Mouse (Mus musculus): ENCODE measurements at regions not wholly inside any gene's neighbourhood (a gene's known extent, or its start where the extent isn't known, plus 50 kb on each side); places are given as distances from the start of the nearest gene placed in this dataset.
A peak's percentile ranks its signal among the peaks of the same experiment; 100 is the strongest.

GRCm38 (mm10) chr2:33983112-33983748 is 95.5 kb upstream of the Mvb12b start:
- DNase-seq: no peak

DNA sequence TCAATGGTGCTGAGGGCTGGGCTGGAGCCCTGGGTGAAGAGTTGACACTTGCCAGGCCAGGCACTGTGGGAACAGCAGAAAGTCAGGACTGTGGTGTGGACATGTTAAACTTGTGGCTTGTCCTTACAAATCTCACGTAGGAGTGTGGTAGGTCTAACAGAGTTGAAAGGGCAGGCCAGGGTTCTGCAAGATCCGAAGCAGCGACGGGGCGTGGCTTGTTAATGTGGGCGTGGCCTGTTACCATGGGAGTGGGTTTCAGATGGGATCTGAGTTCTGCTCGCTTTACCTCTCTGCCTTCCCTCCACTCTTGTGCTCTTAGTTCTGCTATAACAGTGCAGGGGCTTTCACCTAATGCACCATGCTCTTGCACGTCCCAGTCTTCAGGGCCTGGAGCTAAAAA is 94.2 kb upstream of the Mvb12b start:
- no peak for DNase-seq

DNA sequence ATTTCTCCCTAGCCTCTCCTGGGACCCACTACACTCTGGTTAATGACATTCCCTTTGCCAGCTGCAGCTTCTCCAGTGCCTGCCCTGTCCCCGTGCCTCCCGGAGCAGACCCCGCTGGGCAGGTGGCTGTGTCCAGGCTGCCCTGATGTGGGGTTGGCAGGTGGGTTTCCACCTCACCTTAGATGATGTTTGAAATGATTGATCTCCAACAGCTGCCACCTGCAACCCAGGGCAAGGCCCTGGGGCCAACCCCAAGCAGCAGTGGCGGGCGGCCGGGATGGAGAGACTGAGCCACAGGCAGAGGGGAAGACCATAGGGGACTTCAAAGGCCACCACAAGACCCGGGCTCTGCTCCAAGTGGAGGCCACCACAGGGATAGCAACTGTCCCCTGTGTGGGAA is 93.6 kb upstream of the Mvb12b start:
- no peak for DNase-seq

DNA sequence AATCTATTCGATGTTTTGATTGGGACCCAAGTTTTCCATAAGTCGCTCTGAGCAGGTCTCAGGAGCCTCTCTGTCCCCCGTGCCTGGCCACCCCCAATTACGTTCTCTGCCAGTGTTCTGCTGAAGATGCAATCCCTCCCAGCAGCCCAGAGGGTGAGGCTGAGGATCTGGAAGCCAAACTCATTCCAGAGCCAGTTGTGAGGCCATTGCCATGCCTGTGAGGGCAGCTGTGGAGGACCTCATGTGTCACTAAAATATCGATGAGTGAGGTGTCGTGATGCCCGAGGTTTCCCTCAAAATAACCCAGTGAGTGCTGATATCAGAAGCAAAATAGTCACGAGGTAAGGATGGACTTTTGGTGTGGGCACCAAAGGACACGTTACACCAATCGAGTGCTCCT is 93.1 kb upstream of the Mvb12b start:
- no peak for DNase-seq

- no peak for DNase-seq
Measured at GRCm38 (mm10) chr2:33979276-33979675, 91.5 kb upstream of the Mvb12b start.

DNA sequence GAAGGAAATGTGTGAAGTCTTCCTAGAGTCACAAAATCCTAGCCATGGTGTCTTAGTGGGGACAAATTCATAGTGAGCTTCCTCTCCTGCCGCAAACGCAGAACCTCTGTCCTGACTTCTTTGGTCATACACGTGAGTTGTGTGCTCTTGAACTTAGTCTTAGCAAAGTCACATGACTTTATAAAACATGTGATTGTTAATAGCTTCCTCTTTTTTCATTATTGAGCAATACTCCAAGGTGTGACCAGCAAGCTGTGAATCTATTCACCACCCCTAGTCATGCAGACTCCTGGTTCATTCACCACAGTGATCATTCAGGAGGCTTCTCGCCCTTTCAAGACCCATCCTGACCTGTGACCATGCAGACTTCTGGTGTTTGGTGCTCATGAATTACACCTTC is 90.8 kb upstream of the Mvb12b start:
- DNase-seq: no peak

- no peak for DNase-seq
Measured at GRCm38 (mm10) chr2:33977576-33978352, 90.0 kb upstream of the Mvb12b start.

GRCm38 (mm10) chr2:33977151-33977550 is 89.4 kb upstream of the Mvb12b start:
- DNase-seq: no peak

DNA sequence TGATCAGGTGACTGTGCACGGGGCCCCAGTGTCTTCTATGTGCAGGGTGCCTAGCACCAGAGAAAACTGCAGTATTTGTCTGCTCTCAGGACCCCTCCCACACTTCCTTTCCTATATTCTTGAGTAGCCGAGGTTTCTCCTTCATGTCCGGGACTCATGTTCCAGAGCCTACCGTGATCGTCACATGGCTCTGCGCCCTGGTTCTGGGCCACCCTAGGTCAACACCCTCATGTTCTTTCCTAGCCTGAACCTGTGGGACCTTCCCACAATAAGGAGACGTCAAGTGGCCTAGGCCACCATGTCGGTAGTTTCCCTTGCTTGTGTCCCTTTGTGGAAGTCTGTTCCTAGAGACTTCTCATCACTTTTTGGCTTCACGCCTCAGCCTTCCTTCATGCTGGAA is 88.4 kb upstream of the Mvb12b start:
- no peak for DNase-seq

DNA sequence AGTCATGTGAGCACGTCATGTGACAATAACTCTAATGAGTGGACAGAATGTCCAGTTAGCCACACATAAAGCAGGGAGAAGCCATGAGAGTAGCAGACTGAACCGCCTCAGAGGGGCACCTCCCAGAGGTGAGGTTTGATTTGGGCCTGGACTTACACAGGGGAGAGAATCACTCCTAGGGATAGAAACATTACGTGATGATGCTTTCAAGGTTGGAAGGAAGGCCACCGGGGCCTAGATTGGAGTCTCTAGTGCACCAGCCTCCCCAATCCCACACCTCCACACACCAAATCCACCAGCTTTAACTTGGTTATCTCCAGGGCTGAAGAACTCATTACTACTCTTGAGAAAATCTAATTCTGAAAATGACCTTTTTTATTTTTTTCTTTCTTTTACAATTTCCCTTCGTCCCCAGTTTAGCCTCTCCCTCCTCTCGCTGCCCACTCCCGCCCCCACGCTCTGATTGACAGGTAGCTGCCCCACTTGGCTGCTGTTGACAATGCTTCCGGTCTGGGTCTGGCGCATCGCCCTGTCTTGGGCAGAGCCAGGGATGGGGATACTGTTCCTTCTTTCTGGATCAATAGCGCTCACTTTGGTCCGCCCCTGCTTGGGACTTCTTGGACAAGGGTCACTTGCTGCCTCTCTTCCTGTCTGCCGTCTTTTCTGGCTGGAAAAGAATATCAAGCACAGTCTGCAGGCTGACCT is 87.8 kb upstream of the Mvb12b start:
- peak; percentile 34 for DNase-seq

- DNase-seq: no peak
Measured at GRCm38 (mm10) chr2:33974737-33975422, 87.1 kb upstream of the Mvb12b start.

GRCm38 (mm10) chr2:33974031-33974430 is 86.3 kb upstream of the Mvb12b start:
- DNase-seq: no peak

DNA sequence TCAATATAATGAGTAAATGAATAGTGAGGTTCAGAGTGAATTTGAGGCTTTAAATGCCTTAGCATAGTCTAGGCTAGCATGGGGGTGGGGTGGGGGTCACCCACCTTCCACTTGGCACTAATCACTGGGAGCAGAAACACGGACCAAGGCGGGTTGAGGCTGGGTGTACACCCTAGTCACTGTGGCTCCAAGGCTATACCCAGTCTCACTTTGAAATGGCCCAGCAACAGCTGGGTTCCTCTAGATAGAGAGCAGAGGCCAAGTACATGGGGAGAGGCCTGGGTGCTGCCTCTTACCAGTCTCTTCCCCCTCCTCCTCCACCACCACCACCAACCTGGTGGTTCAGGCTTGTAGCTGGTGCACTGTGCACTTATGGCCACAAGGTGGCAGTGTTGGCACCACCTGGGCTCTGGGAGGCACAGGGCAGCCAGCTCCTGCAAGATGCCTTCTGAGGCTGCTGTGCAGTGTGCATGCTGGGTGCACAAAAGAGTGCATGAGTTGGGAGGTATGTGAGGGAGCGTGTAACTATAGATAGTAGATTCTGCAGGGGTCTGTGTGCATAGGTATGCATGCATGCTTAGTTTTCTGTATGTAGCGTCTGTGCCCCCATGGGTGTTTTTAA is 85.6 kb upstream of the Mvb12b start:
- peak; percentile 78 for DNase-seq

GRCm38 (mm10) chr2:33966984-33967421 is 79.3 kb upstream of the Mvb12b start:
- peak; percentile 64 for DNase-seq

DNA sequence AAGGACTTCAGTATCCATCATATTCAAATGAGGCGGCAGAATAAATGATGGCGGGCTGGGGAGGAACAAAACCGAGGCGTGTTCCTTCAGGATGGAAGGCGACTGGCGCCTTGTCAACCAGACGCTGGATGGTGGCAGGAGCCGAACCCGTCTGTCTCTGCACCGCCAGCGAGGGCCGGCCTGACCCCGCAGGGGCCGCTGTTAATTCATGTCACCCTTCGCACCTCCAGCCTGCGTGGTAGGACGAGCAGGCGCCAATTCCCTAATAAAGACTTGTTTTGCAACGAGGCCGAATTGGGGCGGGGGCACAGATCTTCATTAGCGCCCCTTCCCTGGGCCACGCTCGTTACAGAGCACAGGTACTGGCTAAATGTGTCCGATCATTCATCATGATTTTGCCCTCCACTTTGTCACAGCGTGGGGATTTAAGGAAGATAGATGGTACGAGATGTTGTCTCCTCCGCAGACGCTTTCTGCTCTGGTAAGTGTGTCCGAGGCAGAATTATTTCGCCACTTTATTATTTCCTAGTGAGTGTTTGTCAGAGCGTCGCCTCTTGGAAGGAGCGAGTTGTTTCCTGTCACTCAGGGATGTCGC is 78.7 kb upstream of the Mvb12b start:
- DNase-seq: no peak

GRCm38 (mm10) chr2:33964096-33964495 is 76.3 kb upstream of the Mvb12b start:
- DNase-seq: no peak

GRCm38 (mm10) chr2:33962355-33963037 is 74.8 kb upstream of the Mvb12b start:
- DNase-seq: no peak

DNA sequence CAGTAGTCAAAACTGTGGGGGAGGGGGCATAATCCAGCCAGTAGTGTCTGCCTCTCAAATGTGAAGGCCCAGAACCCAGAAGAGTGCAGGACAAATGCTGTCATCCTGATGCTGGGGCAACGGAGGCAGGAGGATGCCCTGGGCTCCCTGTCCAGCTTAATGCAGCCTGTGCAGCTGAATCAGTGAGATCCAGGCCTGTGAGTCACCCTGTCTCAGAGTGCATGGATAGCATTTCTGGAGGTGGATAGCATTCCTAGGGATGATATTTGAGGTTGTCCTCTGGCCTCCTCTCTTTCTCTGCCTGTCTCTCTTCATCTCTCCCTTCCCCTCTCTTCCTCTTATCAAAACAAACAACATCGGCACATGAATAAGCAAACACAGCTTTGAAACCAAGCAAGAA is 73.8 kb upstream of the Mvb12b start:
- no peak for DNase-seq

GRCm38 (mm10) chr2:33957754-33958153 is 70.0 kb upstream of the Mvb12b start:
- DNase-seq: peak; percentile 49

DNA sequence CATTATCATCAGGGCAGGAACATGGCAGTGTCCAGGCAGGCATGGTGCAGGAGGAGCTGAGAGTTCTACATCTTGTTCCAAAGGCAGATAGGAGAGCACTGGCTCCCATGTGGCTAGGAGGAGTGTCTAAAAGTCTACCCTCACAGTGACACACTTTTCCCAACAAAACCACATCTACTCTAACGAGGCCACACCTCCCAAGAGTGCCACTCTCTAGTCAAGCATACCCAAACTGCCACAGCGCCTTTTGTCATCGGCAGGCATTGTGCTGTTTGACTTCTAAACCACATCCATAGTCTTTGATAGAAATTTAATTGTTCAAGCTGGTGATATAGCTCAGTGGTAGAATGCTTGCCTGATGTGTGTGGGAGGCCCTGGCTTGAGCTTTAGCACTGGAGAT is 56.6 kb upstream of the Mvb12b start:
- no peak for DNase-seq

DNA sequence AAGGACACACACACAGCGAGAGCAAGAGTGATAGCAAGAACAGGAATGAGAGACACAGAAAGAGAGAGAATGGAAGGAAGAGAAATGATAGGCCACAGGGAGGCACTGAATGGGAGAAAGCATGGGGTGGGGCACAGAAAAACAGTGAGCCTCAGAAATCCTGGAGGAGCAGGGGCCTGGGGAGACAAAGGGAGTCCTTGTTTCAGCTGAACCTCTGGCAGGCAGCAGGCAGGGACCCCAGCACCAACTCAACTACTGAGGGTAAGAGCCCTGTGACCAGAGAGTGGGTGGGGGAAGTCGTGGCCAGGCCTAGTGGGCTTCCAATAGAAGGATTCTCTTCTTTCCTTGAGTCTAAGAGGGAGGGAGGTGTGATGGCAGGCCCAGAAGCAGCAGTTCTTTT is 54.3 kb upstream of the Mvb12b start:
- no peak for DNase-seq
